Mouse (Mus musculus): ENCODE results near the gene Ppp1r13l. TPM values are rescaled to one million over a fixed set of nuclear protein-coding genes. Genes with fewer than 3 reads are reported as not detected.

The Ppp1r13l gene
- 1.8 and 1.9 TPM in 2 replicates for total RNA-seq (2014; fragmentation: Nextera tagmentation)
- total RNA-seq (2017): 0.26 and 0.57 TPM in 2 replicates

- peak; percentile 43 for ATAC-seq (replicated peaks; ENCODE audit: poor library complexity, severe bottlenecking)
These were observed at the start of gene Ppp1r13l, which contains the start of gene Cd3eap for GRCm38 (mm10) chr7:19359299-19359891. Gene Ppp1r13l (plus strand): TSS chr7:19359749. Gene Cd3eap (minus strand): TSS chr7:19359483.

- peak; percentile 49 for ATAC-seq (replicated peaks; ENCODE audit: poor library complexity, severe bottlenecking)
These were observed 49.5 kb upstream of the Ppp1r13l start, which contains the start of gene Fosb for GRCm38 (mm10) chr7:19309884-19310641. Gene Fosb (minus strand): TSS chr7:19310051.

GRCm38 (mm10) chr7:19311991-19312390 is 47.6 kb upstream of the Ppp1r13l start:
- no peak for ATAC-seq (replicated peaks; ENCODE audit: poor library complexity, severe bottlenecking)

- ATAC-seq (replicated peaks; ENCODE audit: poor library complexity, severe bottlenecking): no peak
These were observed 45.5 kb upstream of the Ppp1r13l start for GRCm38 (mm10) chr7:19314033-19314432.

GRCm38 (mm10) chr7:19316451-19317161 is 42.9 kb upstream of the Ppp1r13l start:
- peak; percentile 71 for ATAC-seq (replicated peaks; ENCODE audit: poor library complexity, severe bottlenecking)

- ATAC-seq (replicated peaks; ENCODE audit: poor library complexity, severe bottlenecking): no peak
These were observed 41.3 kb upstream of the Ppp1r13l start for GRCm38 (mm10) chr7:19318201-19318600.

GRCm38 (mm10) chr7:19318676-19319075 is 40.9 kb upstream of the Ppp1r13l start:
- no peak for ATAC-seq (replicated peaks; ENCODE audit: poor library complexity, severe bottlenecking)

GRCm38 (mm10) chr7:19319458-19319857 is 40.1 kb upstream of the Ppp1r13l start:
- peak; percentile 4; the same call in 1 of the 2 replicates for ATAC-seq (replicated peaks; ENCODE audit: poor library complexity, severe bottlenecking)

GRCm38 (mm10) chr7:19319906-19320305 is 39.6 kb upstream of the Ppp1r13l start:
- ATAC-seq (replicated peaks; ENCODE audit: poor library complexity, severe bottlenecking): peak; percentile 71

GRCm38 (mm10) chr7:19320637-19321036 is 38.9 kb upstream of the Ppp1r13l start:
- no peak for ATAC-seq (replicated peaks; ENCODE audit: poor library complexity, severe bottlenecking)

- ATAC-seq (replicated peaks; ENCODE audit: poor library complexity, severe bottlenecking): peak; percentile 48
These were observed 38.1 kb upstream of the Ppp1r13l start for GRCm38 (mm10) chr7:19321464-19321863.

- no peak for ATAC-seq (replicated peaks; ENCODE audit: poor library complexity, severe bottlenecking)
These were observed 37.1 kb upstream of the Ppp1r13l start for GRCm38 (mm10) chr7:19322489-19322888.

- no peak for ATAC-seq (replicated peaks; ENCODE audit: poor library complexity, severe bottlenecking)
These were observed 35.3 kb upstream of the Ppp1r13l start for GRCm38 (mm10) chr7:19324221-19324620.

GRCm38 (mm10) chr7:19325262-19326199 is 34.0 kb upstream of the Ppp1r13l start:
- peak; percentile 64 for ATAC-seq (replicated peaks; ENCODE audit: poor library complexity, severe bottlenecking)

GRCm38 (mm10) chr7:19326359-19326758 is 33.2 kb upstream of the Ppp1r13l start:
- peak; percentile 51 for ATAC-seq (replicated peaks; ENCODE audit: poor library complexity, severe bottlenecking)

GRCm38 (mm10) chr7:19327128-19327527 is 32.4 kb upstream of the Ppp1r13l start:
- ATAC-seq (replicated peaks; ENCODE audit: poor library complexity, severe bottlenecking): peak; percentile 75

- no peak for ATAC-seq (replicated peaks; ENCODE audit: poor library complexity, severe bottlenecking)
These were observed 31.8 kb upstream of the Ppp1r13l start for GRCm38 (mm10) chr7:19327782-19328181.

- ATAC-seq (replicated peaks; ENCODE audit: poor library complexity, severe bottlenecking): no peak
These were observed 31.1 kb upstream of the Ppp1r13l start for GRCm38 (mm10) chr7:19328425-19328824.

- ATAC-seq (replicated peaks; ENCODE audit: poor library complexity, severe bottlenecking): no peak
These were observed 27.6 kb upstream of the Ppp1r13l start for GRCm38 (mm10) chr7:19331910-19332309.

Measured in granulocyte monocyte progenitor cell, adult 5-6 weeks (primary cell).